Mouse (Mus musculus) G1E (cell line): Measurements from ENCODE around the gene Ebf1.

Experiments used
- CTCF ChIP-seq: IDR thresholded peaks from 2 replicates; pipeline ENCODE4 v1.5.1; 2012; ENCODE audit warnings: low read depth, low read length, inconsistent platforms, mixed read lengths
- GATA1 ChIP-seq: IDR thresholded peaks from 2 replicates; pipeline ENCODE4 v1.6.1; 2012; ENCODE audit warnings: borderline replicate concordance, low read length, inconsistent platforms, mixed read lengths
- POLR2AphosphoS5 ChIP-seq: IDR thresholded peaks from 2 replicates; pipeline ENCODE4 v1.6.1; 2012; ENCODE audit warnings: low read depth, low read length, inconsistent platforms; ENCODE audit not compliant: insufficient replicate concordance
- TAL1 ChIP-seq: conservative IDR thresholded peaks from 2 replicates; pipeline ENCODE4 v1.6.1; 2012; ENCODE audit warnings: low read depth, low read length, inconsistent platforms, mixed read lengths

DNA sequence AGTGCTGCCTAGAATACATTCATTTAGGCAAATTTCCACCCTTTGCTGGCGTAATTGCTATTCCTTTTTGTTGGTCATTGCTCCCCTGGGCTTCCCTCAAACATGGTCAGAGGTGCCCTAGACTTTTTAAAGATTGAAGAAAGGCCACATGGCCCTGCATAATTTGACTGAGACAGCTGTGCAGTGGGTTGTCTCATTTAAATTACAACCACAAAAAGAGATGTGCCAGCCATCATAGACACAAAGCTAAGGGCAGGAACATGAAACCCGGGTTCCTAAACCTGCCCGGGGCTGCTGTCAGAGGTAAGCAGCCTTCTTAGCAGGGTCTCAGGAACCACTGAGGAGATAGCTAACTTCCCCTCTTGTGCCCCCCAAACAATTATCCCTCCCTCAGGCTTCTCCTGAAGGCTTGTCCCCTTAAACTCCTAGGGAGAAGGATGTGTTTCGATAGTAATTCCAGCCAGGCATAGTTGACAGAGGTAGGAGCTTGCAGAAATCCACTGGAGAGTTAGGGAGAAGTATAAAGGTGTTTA lies 46.6 kb downstream of the Ebf1 start:
- no peak for TF ChIP-seq TAL1
- TF ChIP-seq GATA1, result no peak
- no peak for TF ChIP-seq CTCF
- no peak for TF ChIP-seq POLR2AphosphoS5
